Mouse (Mus musculus): ENCODE results near the gene Pdik1l. TPM values are rescaled to one million over a fixed set of nuclear protein-coding genes. Genes with fewer than 3 reads are reported as not detected.
"Not testable (repeated sequence)": the region's sequence is repeated elsewhere in the genome, so short reads cannot be mapped to it uniquely, and the experiment has no call there.

Gene Pdik1l
- total RNA-seq, 2 experiments from 2014 or later, result 14.0 to 22.5 TPM

DNA sequence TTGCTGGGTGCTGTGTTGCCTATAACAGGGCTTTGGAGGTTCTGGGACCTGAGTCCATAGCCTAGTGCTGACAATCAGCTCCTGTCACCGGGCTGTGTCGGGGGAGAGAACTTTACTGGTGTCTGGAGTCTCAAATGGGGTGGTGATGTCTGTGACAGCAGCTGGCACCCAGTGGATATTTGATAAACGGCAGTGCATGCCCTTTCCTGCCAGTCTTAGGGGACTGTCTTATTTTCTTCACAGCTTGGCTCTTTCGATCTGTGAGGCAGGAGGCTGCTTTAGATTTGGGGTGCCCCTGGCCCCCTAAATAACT is 11.8 kb upstream of the Pdik1l start:
- DNase-seq (ENCODE audit: low spot score in 2 of 2), result no peak

DNA sequence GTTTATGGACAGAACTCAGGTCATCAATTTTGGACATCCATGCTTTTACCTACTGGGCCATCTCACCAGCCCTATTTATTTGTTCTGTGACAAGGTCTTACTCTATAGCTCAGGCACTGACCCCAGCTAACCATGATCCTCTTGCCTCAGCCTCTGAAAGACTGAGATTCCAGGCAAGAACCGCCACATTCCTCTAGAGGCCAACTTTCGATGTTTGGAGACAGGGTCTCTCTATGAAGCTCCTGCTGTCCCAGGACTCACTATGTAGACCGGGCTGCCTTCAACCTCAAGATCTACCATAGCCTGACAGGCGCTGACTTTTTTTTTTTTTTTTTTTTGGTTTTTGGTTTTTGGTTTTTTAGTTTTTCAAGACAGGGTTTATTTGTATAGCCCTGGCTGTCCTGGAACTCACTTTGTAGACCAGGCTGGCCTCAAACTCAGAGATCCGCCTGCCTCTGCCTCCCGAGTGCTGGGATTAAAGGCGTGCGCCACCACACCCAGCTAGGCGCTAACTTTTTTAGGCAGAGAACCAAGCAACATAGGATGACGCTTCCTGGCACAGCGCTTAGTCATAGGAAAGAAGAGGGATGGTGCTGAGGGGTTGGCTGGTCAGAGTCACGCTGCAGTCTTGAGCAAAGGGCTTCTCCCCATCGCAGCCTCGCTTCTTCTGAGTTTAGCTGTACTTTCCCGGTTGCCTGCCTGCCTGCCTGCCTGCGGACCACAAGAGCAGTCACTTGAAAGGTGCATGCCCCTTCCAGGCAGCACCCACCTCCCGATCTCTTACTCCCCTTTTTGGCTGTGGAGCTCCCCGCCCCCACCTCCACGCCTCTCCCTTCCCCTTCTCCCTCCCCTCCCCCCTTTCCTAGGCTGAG is 11.2 kb upstream of the Pdik1l start:
- DNase-seq (ENCODE audit: low spot score in 2 of 2), result no peak

DNA sequence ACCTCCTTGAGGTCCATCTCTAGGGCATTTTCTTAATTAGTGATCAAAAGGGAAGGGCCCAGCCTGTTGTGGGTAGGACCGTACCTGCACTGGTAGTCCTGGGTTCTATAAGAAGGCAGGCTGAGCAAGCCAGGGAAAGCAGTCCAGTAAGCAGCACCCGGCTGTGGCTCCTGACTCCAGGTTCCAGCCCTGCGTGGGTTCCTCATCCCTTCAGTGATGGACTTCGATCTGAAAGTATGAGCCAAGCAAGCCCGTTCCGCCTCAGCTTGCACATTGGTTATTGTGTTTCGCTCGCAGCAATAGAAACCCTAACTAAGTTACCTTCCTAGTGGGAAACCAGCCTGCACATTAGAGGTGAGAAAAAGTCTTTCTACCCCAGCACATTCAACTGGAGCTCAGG is 9.7 kb upstream of the Pdik1l start:
- no peak for DNase-seq (ENCODE audit: low spot score in 2 of 2)

DNA sequence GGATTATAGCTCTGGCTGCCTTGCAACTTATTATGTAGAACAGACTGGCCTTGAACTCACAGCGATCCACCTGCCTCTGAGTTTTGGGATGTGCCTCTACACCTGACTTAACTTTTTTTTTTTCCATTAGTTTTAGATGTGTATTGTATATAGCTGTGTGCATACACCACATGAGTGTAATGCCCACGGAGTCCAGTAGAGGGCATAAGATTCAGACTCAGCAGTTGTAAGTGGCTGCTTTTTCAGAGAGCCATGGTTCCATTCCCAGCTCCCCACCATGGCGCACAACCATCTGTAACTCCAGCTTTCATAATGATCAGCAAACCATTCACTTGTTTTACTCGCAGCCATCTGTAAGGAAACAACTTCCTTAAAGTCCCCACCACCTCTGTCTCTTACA is 8.8 kb upstream of the Pdik1l start:
- DNase-seq (ENCODE audit: low spot score in 2 of 2), result no peak

DNA sequence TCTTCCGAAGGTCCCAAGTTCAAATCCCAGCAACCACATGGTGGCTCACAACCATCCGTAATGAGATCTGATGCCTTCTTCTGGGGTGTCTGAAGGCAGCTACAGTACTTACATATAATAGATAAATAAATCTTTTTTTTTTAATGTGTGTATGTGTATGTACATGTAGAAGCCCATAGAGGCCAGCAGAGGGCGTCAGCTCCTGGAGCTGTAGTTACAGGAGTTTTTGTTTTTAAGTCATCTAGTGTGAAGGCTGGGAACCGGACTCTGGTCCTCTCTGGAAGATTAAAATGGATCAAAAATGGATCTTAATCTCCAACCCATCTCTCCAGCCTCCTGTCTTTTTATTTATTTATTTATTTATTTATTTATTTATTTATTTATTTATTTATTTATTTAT is 8.4 kb upstream of the Pdik1l start:
- not testable (repeated sequence) for DNase-seq (ENCODE audit: low spot score in 2 of 2)

DNA sequence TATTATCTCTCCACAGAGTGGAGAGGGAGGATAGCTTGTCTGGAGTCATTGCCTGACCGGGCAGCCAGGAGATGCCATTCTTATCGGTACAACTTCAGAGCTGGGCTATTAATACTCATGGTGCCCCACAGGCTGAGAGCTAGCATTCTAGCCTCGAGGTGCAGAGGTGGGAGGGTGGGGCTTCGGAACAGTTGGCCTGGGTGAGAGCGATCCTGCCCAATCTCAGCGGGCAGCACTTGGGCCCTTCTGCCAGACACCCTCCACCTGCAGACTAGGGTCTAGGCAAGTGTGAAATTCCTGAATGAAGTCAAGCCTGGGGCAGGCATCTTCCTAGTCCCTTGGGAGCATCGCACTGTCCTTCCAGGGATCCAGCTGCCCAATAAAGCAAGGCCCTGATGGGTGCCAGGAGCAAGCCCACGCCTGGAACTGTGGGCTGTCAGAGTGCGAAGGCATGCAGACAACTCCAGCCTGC is 6.0 kb upstream of the Pdik1l start:
- no peak for DNase-seq (ENCODE audit: low spot score in 2 of 2)

DNA sequence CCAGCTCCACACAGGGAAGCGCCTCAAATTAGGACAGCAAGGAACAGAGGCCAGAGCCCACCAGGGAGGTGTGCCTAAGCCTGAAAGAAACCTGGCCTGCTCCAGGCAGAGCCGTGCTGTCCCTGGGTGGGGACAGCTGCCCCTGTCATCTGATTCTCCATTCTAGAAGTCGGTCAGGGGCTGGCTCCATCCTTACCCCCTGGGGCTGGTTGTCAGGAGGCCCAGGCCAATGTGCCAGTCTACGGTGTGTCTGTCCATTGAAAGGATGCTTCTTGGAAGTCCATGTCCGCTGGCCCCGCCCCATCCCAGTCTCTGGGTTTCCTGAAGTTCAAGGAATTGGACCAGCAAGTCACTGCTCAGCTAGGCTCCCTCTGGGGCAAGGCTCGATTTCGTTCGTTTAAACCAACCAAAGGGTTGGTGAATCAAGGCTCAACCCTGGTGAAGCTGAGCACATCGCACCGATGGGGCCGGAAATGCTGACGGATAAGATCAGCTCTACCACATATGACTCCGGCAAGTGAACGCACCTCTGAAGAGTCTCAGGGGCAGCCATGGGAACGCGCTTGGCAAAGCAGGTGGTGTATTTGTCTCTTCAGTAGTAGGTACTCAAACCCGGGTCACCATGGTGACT is 5.5 kb upstream of the Pdik1l start:
- DNase-seq (ENCODE audit: low spot score in 2 of 2), result no peak

DNA sequence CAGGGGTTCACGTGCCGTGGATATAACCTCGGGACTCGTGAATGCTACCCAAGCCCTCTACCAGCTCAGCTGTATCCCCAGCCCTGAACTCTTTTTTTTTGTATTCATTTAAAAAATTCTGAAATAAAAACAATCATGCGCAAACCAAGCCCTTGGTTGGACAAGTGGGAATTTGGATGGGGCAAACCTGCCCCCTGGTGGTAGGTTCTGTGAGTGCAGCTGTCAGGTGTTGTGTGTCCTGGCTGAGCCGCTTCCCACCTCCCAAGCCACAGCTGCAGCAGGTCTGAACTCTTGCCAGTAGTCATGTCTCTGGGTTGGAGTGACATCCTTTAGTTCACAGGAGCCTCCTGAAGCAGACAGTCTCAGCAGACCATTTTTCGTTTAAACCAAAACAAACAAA is 4.4 kb upstream of the Pdik1l start:
- DNase-seq (ENCODE audit: low spot score in 2 of 2), result peak; percentile 73 to 84

DNA sequence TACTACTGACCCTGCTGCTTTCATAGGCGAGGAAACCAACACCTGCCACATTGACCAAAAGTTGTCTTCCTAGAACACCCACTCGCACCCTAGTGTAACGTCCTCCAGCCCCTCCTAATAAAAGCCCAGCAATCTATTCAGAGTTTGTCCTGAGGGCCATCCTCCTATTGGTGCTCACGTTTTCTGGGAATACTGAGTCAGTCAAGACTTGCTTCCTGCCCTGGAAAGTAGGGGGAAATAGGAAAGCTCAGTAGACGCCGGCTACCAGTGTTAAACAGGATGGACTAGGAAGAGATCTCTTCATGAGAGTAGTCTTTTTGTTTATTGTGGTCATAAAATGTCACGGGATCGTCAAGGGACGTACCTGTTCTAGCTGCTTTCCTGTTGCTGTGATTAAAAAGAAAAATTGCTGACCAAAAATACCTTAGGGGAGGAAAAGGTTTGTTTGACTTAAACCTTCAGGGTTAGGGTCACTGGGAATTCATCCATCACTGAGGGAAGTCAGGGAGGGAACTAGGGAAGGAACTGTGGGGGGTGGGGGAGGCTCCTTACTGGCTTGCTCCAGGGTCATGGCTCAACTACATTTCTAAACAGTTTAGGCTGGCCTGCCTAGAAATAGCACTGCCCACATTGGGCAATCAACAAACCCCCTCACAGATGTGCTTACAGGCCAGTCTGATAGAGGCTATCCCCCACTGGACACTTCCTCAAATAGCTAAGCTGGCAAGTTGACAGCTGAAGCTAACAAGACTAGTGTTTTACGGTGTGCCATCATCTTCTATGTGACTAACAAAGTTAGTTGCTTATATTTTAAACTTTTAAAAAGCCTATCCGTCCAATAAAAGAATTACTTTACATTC is 932 bp upstream of the Pdik1l start:
- no peak for DNase-seq (ENCODE audit: low spot score in 2 of 2)

DNA sequence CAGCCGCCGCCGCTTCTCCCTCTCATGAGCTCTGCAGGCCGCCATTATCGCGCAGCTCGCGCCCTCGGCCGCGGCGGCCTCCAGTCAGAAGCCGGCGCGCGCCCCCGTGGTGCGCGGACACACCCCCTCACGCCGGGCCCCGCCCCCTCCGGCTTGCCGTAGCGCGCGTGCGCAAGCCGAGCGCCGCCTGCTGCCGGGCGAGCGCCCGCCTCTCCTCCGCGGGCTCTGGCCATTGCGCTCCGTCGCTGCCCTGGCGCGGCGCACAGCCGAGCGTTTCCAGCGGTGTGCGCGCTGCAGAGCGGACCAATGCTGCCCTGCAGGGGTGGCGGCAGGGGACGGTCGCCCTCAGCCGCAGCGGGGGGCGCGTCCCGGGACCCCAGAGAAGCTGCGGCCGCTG is 529 bp downstream of the Pdik1l start:
- DNase-seq (ENCODE audit: low spot score in 2 of 2), result peak; percentile 99 to 100

DNA sequence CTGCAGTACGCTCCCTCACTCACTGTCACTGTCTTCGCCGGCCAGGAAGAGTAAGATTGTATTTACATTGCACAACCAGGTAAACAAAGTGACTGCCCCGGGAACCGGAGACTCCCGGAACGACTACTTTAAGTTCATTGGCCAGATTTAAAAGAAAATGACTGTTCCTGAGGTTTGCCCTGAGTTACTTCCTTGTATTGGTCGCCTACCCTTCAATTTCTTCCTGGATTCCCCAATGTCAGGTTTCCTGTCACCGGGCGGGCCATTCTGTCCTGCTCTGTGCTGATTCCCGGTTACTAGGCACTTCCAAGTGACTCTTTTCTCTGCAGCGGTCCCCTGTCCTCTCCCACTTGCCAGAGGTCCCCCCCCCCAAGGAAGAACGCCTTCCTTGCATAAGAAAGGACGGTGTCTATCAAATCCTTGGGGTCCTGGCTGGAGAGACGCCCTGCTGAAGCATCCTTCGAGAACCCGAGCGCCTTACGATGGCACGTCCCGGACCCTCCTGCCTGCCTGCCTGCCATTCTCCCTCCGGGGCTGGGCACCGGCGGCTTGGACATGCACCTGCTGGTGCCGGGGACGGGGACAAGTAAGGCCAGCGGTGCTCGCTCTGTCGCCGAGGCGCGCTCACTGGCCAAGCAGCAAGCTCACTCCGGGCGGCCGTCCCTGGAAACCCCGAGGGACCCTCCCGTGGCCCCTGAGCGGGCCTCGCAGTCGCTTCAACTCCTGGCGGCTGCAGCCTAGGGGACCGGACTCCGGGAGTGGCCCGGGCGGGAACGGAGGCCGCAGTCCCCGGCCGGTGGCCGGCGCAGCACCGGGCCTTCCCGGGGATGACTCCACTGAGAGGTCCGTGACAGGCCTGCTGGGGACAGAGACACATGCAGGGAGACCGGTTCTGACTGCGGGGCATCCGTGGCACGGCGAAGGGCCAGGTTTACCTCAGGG is 1.2 kb downstream of the Pdik1l start:
- no peak for DNase-seq (ENCODE audit: low spot score in 2 of 2)

DNA sequence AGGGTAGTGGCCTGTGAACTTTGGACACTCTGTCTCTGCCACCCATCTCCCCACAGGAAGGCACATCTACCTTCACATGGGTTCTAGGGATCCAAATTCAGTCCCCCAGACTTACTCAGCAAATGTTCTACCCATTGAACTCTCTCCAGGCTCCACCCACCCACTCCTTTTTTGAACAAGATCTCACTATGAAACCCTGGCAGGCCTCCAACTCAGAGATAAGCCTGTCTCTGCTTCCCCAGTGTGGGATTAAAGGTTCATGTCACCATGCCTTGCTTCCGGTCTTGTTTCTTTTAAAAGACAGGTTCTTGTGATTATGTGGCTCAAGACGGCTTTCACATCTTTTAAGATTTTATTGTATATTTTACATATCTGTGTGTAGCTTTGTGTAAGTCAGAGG is 2.8 kb downstream of the Pdik1l start:
- no peak for DNase-seq (ENCODE audit: low spot score in 2 of 2)

DNA sequence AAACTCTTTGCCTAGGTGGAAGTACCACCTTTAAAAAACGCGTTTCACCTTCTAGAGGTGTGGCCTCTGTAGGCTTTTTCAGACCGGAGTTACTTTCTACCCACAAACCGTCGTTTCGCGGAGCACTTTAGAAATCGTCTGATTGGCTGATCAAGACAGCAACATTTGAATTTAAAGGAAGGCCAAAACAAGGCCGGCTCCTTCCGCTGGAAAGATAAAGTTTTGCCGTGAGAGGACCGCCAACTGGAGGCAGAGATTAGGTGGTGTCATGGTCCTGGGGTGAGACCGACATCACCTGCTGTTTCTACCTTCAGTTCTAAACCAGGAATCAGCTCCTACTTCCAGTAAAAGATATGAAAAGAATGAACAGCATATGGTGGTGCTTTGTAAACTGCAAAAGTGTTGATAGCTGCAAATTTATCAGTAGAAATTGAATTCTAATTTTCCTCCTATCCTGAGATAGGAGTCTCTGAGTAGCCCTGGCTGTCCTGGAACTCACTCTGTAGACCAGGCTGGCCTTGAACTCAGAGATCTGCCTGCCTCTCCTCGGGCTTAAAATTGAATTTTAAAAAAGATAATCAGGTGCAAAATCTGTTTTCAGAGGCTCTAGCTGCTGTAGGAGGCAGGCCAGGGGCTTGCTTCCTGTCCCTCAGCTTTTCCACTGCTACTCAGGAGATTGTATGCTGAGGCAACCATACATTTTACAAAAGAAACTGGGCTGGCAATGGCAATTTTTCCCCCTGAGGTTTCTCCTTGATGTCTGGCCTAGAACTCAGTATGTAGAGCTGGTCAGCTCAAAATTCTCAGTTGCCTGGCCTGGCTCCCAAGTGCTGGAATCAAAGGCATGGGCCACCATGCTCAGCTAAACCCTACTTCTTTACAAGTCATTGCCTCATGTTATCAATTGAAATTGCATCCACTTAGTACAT is 14.0 kb downstream of the Pdik1l start:
- DNase-seq (ENCODE audit: low spot score in 2 of 2), result no peak

DNA sequence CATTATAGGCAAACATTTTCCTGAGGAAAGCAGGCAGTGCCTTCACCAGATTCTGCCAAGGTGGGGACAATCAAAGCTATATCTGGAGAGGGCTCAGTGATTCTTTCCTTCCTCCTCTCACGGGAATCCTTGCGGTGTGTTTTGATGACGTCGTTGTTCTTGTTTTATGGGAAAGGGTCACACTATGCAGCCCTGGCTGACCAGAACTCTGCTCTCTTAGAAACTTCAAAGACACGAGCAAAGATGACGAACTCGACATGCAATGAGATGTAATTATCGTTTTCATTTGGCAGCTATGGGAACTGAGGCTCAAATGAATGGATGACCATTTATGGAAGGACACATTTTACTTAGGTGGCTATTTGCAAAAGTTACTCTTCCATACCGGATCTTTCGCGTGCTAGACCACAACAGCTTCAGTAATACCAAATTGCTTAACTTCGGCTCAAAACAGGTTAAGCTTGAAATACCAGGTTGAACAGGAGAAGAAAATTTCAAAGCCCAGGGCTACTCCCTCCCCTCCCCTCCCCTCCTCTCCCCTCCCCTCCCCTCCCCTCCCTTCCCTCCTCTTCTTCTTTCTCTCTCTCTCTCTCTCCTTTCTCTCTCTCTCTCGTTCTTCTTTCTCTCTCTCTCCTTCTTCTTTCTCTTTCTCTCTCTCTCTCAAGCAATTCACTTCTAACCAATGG is 14.8 kb downstream of the Pdik1l start:
- no peak for DNase-seq (ENCODE audit: low spot score in 2 of 2)

DNA sequence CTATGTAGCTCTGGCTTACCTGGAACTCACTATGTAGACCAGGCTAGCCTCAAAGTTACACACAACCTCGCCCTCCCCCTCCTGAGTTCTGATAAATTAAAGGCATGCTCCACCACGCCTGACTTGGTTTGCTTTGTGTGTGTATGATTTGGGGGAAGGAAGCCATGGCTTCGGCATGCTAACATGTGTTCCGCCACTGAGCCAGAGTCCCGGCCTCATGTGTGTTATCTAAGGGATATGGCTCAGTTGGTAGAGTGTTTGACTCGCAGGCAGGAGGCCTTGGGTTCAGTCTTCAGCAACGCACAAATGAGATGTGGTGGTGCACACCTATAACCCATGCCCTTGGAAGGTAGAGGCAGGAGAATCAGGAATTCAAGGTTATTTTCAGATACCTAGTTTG is 15.7 kb downstream of the Pdik1l start:
- no peak for DNase-seq (ENCODE audit: low spot score in 2 of 2)

DNA sequence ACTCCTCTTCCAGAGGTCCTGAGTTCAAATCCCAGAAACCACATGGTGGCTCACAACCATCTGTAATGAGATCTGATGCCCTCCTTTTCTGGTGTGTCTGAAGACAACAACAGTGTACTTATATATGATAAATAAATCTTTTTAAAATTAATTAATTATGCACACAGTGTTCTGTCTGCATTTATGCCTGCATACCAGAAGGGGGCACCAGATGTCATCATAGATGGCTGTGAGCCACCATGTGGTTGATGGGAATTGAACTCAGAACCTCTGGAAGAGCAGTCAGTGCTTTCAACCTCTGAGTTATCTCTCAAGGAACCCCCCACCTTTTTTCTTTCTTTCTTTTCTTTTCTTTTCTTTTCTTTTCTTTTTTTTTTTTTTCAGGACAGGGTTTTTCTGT is 18.1 kb downstream of the Pdik1l start:
- DNase-seq (ENCODE audit: low spot score in 2 of 2), result not testable (repeated sequence)

DNA sequence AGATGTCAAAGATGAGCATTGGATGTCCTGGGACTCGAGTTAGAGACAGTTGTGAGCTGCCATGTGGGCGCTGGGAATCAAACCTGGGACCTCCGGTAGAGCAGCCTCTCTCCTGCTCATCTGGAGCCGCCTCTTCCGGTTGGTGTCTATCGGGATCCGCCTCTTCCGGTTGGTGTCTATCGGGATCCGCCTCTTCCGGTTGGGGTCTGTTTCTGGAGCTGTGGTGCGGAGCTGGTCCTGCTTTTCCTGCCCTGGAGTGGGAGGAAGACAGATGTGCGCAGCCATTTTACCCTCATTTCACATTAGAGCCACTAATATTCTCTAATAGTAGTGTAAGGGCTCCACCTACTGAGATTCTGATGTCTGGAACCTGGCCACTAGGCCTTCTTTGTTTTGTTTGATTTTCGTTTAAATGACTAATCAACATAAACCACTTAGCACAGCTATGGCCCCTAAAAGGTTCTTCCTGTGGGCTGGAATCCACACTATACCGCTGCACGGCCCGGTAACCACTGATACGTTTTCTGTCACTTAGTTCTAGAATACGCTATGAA is 19.5 kb downstream of the Pdik1l start:
- no peak for DNase-seq (ENCODE audit: low spot score in 2 of 2)

DNA sequence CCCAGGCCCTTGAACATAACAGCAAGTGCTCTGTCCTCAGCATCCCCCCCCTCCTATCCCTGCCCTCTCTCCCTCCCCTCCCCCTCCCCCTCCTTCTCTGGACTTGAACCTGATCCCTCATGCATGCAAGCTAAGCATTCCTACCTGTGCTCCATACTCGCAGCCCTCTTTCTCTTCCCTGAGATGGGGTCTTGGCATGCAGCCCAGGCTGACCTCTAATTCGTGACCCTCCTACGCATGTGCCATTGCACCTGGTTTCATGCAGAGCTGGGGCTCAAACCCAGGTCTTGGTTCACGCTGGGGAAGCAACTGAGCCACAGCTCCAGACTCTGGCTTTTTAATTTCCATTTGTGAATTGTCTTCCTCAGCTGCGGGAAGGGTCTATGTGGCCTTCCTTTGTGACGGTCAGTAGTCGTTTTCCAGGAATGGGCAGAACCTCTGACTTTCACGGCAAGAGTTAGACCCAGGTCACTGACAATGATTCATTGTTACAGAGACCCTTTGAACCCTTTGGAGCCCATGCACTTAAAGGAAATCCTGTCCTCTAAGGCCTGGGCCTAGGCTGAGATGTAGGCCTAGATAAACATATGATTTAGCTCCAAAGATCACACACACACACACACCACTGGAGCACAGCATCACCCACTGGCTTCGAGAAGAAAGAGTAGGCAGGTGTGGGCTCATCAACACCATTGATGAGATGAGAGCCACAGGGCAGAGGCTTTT is 21.7 kb downstream of the Pdik1l start:
- DNase-seq (ENCODE audit: low spot score in 2 of 2), result no peak
